Mouse (Mus musculus): ENCODE measurements around the gene Myo1d. TPM values are rescaled to one million over a fixed set of nuclear protein-coding genes. Genes with fewer than 3 reads are reported as not detected.

Myo1d gene
- total RNA-seq, 2 experiments from 2014 or later, result 6.4 to 7.0 TPM

DNA sequence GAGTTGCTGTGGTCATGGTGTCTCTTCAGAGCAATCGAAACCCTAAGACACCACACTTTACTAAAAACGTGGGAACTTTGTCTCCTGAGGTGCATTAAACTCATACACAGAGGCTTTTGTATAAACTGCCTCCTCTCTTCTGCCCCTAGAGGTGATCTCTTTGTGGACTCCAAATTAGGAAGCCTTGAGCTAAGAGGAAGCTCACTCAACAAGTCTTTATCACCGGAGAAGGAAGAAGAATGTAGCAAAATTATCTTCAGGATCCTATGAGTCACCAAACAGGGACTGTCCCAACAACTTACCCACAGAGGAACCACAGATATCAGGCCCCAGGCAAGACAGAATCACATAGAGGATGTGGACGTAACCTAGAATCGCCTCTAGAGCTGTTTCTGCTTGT, 5.8 kb upstream of the Myo1d start:
- intact Hi-C loops (cut with DNase I; ENCODE audit: low total_unique reads), result no loop called here
- DNase-seq, result no peak

- intact Hi-C loops (cut with DNase I; ENCODE audit: low total_unique reads), result no loop called here
- DNase-seq, result no peak
These were observed 4.5 kb upstream of the Myo1d start for GRCm38 (mm10) chr11:80784294-80784743.

DNA sequence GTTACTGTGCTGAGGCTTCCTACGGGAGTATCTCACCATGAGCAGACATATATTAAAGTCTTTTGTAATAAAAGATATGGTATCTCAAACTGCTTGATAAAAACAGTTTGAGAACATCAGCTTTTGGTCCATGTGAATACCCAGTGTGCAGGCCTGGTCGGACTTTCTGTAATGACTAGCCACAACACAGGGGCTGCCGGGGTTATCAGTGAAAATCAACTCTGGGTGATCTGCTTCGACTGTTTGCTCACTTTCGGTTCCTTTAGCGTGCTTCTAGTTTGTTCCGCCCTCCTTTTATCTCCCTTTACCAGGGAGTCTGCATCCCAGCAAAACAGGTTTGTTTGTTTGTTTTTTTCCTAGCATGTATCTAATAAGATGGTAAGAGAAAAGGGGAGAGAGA, 3.6 kb upstream of the Myo1d start:
- intact Hi-C loops (cut with DNase I; ENCODE audit: low total_unique reads), result no loop called here

DNA sequence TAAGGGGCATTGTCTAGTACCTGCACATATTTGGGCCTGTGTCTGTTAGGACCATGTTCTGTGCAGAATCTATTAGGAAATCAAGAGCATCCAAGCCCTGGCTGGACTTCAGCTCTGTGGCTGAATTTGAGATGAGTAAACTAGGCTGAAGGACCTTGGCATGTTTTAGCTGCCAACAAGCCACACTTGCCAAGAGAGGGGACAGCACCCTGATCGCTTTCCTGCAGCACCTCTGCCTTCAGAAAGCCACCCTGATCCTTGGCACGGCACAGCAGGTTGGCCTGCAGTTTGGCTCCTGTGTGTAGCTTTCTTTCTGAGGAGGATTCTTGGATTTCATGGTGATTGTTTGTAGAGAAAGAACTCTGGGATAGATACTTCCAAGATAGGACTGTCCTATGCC, 1.7 kb upstream of the Myo1d start:
- DNase-seq, result no peak
- intact Hi-C loops (cut with DNase I; ENCODE audit: low total_unique reads), result no loop called here

More for the DNA sequence above, 3.6 kb upstream of the Myo1d start:
- DNase-seq, result no peak

DNA sequence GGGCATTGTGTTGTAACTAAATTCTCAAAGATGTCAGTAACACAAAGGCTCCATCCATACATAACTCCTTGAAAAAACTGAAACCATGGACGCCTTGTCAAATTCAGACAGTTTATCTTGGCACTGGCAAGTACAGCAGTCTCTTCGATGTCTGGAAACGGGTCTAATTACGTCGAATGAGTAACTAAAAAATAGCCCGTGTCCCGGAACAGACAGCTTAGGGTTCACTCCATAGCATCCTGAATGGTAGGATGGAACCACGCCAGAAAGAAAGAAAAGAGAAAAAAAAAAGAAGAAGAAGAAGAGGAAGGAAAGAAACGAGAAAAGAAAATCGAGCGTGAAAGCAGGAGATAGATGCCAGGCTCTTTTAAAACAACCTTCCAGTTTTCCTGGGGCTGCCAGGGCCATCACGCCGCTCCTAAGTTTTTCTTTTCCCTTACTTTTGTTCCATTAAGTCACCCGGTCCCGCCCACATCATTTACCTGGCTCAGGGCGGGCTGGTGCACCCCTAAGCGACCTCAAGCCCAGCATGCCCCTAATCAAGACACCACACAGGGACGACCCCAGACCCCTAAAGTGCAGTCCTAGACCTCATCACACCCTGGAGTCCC, 804 bp downstream of the Myo1d start:
- intact Hi-C loops (cut with DNase I; ENCODE audit: low total_unique reads), result loop anchor here (10.0 kb wide), 1 partner anchor 74 kb away; no protein-coding TSS in a partner anchor

GRCm38 (mm10) chr11:80778157-80778556, 1.7 kb downstream of the Myo1d start:
- DNase-seq, result no peak
- intact Hi-C loops (cut with DNase I; ENCODE audit: low total_unique reads), result loop anchor here (10.0 kb wide), 1 partner anchor 73 kb away; no protein-coding TSS in a partner anchor

More for the DNA sequence above, 804 bp downstream of the Myo1d start:
- no peak for DNase-seq

GRCm38 (mm10) chr11:80777708-80778107, 2.1 kb downstream of the Myo1d start:
- intact Hi-C loops (cut with DNase I; ENCODE audit: low total_unique reads), result loop anchor here (10.0 kb wide), 1 partner anchor 73 kb away; no protein-coding TSS in a partner anchor
- no peak for DNase-seq

GRCm38 (mm10) chr11:80775535-80775934, 4.3 kb downstream of the Myo1d start:
- intact Hi-C loops (cut with DNase I; ENCODE audit: low total_unique reads), result loop anchor here (10.0 kb wide), 1 partner anchor 71 kb away; no protein-coding TSS in a partner anchor
- no peak for DNase-seq

DNA sequence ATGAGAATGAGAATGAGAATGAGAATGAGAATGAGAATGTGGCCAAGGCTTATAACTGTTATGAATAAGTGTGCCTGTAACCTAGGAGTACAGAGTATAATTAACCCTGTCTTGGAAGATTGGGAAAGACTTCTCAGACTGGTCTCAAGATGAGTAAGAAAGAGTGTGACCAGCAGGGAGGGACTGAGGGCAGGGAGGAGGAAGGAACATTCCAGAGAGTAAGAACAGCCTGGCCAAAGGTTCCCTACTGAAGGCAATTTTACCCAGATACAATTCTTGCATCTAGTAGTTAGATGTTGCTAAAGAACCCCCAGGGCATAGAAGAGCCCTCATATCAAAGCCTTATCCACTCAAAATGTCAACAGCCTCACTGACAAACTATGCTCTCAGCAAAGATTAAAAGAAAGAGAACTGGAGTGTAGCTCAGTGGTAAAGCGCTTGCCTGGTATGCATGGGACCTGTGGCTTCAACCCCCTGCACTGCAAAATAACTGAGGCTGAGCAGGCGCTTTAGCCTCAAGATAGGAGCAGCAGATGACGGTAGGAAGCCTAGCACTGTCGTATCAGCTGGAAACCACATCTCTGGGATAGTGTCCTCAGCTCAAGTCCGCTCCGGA, 7.1 kb downstream of the Myo1d start:
- no peak for DNase-seq
- intact Hi-C loops (cut with DNase I; ENCODE audit: low total_unique reads), result loop anchor here (10.0 kb wide), 1 partner anchor 68 kb away; no protein-coding TSS in a partner anchor

DNA sequence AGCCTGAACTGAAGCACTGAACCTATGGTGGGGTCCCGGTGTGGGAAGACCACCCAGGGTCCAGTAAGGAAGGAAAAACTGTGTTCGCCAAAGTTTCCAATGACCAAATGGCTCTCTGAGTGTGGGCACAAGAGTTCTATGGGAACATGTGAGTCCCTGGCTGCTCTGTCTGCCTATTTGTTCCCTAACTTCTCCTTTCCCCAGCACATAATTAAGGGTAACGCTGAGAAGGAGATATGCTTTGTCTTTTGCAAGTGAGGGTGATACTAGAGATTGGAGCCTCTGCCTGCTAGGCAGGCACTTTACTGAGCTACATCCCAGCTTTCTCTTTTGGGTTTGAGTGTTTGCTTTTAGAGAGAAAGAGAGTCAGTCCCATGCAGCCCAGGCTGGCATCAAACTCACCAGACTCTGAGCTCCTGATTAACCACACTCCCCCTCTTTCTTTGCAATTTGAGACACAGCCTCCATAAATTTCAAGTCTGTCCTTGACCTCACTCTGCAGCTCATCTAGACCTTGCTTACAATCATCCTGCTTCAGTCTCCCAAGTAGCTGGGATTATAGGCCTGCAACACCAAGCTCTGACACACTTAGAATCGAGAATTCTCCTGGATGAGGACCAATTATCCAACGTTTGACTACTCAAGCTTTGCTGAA, 8.1 kb downstream of the Myo1d start:
- intact Hi-C loops (cut with DNase I; ENCODE audit: low total_unique reads), result loop anchor here (10.0 kb wide), 1 partner anchor 67 kb away; no protein-coding TSS in a partner anchor
- no peak for DNase-seq

DNA sequence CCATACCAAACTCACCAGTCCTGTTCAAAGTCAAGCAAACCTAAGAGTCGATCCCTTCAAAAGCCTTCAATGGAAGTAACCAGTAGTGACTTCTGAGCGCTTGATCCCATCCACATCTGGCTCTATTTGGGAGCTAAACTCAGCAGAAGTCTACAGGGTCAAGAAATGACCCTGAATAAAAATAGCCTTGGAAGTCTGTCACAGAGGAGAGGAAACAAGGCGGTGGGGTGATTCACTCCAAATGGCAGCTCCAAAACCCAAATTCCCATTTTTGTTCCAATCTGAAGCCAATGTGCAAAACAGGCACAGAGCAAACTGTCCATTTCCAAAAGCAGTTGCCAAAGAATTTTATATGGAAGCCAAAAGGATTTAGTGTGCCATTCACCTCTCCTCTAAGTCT, 8.6 kb downstream of the Myo1d start:
- intact Hi-C loops (cut with DNase I; ENCODE audit: low total_unique reads), result loop anchor here (10.0 kb wide), 1 partner anchor 66 kb away; no protein-coding TSS in a partner anchor
- no peak for DNase-seq

- intact Hi-C loops (cut with DNase I; ENCODE audit: low total_unique reads), result no loop called here
- no peak for DNase-seq
These were observed 12.6 kb downstream of the Myo1d start for GRCm38 (mm10) chr11:80767320-80767617.

DNA sequence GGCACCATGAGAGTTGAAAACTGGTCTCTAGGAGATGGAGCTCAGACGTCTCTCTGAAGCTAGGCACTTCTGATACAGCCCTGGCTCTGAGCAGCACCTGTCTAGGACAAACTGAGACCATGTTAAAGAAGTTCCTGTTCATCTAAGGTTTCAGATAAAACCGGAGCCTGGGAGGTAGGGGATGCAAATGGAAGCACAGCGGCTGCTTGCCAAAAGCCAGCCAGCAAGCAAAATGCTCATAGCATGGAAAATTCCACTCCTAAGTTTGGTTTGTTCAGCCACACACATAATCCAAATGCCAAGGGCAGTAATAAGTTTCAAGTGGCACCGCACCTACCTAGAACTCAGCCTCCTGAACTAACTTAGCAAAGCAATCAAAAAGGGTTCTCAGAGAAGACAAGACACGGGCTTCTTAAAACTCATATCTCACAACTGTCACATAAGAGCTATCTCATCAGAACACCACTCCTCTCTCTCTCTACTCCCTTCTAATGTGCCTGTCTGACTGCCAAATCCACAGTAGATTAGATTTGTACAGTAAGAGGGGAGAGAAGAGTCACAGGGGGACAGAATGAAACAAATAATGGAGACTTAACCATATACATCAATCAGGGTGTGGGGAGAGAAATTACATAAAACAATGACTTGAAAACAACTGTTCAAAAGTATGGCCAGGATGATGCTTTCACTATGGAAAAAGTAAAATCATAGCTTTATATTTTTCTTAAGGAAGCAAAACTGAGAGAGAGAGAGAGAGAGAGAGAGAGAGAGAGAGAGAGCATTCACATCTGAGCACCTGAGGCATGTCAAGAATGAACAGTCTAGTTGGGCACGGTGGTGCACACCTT, 13.1 kb downstream of the Myo1d start:
- intact Hi-C loops (cut with DNase I; ENCODE audit: low total_unique reads), result no loop called here
- no peak for DNase-seq

DNA sequence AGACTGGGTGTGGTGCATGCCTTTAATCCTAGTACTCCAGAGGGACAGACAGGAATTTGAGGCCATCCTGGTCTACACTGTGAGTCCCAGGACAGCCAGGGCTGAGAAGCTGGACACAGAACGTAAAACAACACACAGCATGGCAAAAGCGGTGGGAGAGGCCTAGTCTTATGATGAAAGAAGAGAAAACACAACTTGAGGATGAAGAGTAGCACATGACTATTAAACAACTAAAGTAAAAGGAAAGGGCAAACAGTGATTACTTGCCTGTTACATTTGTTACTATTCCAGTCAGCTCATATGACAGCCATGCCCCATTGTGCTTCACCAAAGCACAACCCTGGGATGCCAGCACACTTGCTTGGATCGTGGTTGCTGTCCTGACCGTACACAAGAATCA, 13.8 kb downstream of the Myo1d start:
- intact Hi-C loops (cut with DNase I; ENCODE audit: low total_unique reads), result no loop called here
- DNase-seq, result no peak

DNA sequence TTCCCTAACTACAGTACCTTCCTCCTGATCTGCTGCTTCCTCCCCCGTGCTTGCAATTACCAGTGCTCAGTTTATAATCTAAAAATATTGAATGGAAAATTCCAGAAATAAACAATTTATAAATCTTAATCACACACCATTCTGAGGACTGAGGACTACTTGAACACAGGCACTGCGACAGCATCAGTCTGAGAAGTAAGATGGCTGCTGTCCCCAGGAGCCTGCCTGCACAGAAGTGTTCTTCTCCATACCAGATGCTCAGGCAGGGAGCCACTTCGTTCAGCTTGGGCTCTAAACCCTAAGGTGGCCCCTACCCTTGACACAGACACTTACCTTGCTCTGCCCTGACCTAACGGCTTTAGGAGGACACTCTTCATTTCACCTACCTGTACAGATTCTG, 17.8 kb downstream of the Myo1d start:
- intact Hi-C loops (cut with DNase I; ENCODE audit: low total_unique reads), result no loop called here
- DNase-seq, result no peak

DNA sequence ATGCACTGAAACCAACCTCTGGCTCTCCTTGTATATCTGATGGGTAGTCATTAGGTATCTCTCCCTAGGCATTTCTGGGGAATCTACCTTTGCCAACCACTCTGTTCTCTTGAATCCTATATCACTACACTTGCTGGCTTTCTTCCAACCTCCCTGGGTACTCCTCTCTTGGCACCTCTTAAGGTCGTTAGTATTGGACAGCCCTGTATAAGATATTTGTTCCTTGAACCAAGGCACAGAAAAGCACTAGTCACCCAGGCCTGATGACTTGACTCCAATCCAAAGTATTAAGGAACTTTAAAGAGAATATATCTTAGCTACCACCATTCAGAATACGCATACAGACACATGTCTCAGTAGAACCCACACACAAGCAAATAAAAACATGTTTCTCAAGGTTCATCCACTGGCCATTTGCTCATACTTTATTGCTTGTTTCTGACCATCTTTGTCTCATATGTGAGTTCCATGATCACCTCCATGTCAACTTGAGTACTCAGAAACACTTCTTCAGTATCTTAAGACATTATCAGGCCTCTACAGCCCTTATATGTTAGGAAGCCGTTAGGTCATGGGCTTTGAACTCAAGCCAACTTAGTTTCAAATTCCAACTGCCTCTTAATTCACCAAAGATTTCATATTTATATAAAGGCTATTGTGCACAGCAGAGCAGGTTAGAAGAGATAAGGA, 18.4 kb downstream of the Myo1d start:
- no peak for DNase-seq
- intact Hi-C loops (cut with DNase I; ENCODE audit: low total_unique reads), result no loop called here

DNA sequence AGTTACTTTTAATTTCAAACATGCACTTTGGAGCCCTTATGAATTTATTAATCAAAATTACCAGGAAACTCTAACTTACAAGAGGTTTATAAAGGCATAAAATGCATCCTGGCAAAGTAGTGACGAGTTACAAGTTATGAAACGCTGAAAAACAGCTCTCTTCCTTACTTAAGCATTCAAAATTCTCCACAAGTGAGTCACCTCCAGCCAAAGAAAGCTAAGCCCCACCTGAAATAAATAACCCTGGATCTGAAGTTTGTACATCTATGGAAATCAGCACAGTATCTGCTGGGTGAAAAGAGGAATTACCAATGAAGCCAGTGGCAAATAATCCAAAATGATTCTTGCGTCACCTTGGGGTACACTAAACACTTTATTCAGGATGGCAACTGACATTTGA, 20.8 kb downstream of the Myo1d start:
- DNase-seq, result no peak
- intact Hi-C loops (cut with DNase I; ENCODE audit: low total_unique reads), result no loop called here

- DNase-seq, result no peak
- intact Hi-C loops (cut with DNase I; ENCODE audit: low total_unique reads), result no loop called here
These were observed 25.6 kb downstream of the Myo1d start for GRCm38 (mm10) chr11:80754201-80754600.

DNA sequence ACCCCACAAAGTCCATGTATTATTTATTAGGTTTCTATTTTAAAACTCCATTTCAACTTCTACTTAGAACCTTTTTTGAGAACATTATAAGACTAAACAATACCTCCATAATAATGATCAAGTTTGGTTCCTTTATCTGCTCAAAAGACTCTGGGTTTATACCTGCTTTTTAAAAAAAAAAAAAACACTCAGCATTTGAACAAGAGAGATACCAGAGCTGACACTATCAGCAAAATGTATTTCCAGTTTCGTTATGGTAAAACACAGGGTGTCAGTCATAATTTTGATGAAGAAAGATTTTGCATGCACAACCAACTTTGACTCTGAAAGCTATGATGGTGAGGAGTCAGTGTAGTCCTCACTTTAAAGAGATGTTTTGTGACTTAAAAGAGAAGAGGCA, 28.7 kb downstream of the Myo1d start:
- intact Hi-C loops (cut with DNase I; ENCODE audit: low total_unique reads), result no loop called here
- DNase-seq, result no peak

Data from gastrocnemius, postnatal 14 days (tissue).